Mouse (Mus musculus) bone marrow macrophage, adult 2 months (primary cell): ENCODE results near the gene Fntb.

Source experiments
- CTCF ChIP-seq: IDR thresholded peaks from 2 replicates; pipeline ENCODE4 v1.5.1; 2012; ENCODE audit warnings: low read depth, mild to moderate bottlenecking, low read length, moderate library complexity
- POLR2A ChIP-seq: IDR thresholded peaks from 2 replicates; pipeline ENCODE4 v1.6.1; 2012; ENCODE audit warnings: mild to moderate bottlenecking, low read depth, low read length, borderline replicate concordance

DNA sequence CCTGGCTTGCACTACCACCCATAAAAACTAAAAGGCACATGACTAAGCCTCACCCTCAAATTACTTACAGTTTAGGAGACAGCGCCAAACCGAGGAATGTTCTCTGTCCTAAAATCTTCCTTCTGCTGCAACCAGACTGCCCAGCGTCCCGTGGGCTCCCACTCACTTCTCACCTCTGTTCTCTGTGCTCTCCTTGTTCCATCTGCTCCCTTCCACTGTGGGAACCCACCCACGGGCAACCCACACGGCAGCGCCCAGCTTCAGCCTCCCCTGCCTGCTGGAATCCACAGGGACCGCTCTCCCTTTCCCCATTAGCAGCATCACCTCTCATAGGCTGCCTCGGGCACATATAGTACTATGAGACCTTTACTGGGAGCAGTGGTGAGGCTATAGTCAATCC lies 53.5 kb downstream of the Fntb start:
- no peak for TF ChIP-seq POLR2A
- TF ChIP-seq CTCF = no peak
